Mouse (Mus musculus) 3134 (cell line): ENCODE results near the gene Hfe2.

ENCODE experiments used
- DNase-seq: peaks from one replicate; pipeline ENCODE4 v3.0.0-alpha.2; 2011; ENCODE audit warnings: low spot score; ENCODE audit not compliant: insufficient read length; ENCODE audit errors: extremely low read depth

Hfe2 gene

GRCm38 (mm10) chr3:96569966-96570605, 45.1 kb downstream of the Hfe2 start:
- DNase-seq = no peak

- DNase-seq = no peak
Observed at GRCm38 (mm10) chr3:96570643-96571042, 45.7 kb downstream of the Hfe2 start.

GRCm38 (mm10) chr3:96571336-96571735, 46.4 kb downstream of the Hfe2 start:
- no peak for DNase-seq

GRCm38 (mm10) chr3:96571896-96572698, 47.1 kb downstream of the Hfe2 start:
- DNase-seq = no peak

GRCm38 (mm10) chr3:96573611-96574511, 48.9 kb downstream of the Hfe2 start:
- no peak for DNase-seq

GRCm38 (mm10) chr3:96575272-96575984, 50.5 kb downstream of the Hfe2 start:
- DNase-seq = no peak

- peak; percentile 63 for DNase-seq
Observed at GRCm38 (mm10) chr3:96576005-96576658, 51.2 kb downstream of the Hfe2 start.

GRCm38 (mm10) chr3:96576690-96577541, 51.9 kb downstream of the Hfe2 start, which contains the start of gene Gm16253:
Gene Gm16253 (plus strand): TSS chr3:96576984.
- peak; percentile 85 for DNase-seq

GRCm38 (mm10) chr3:96577566-96577965, 52.6 kb downstream of the Hfe2 start:
- no peak for DNase-seq
